Mouse (Mus musculus) neural tube, embryonic 13.5 days (tissue): ENCODE measurements around the gene Vsig8. TPM values are rescaled to one million over a fixed set of nuclear protein-coding genes. Genes with fewer than 3 reads are reported as not detected.

ENCODE experiments used
- ATAC-seq: fragments of 200-750 bp; cut with Nextera tagmentation; 2 replicates; pipeline ENCODE4 v1.8.0; 2017; ENCODE audit warnings: low read depth, mild to moderate bottlenecking, moderate TSS enrichment, moderate library complexity
- H3K27ac ChIP-seq: fragments of 300-500 bp; sonication (generic); replicated peaks from 2 replicates; pipeline ENCODE4 v1.5.1; 2015; ENCODE audit warnings: moderate library complexity, mild to moderate bottlenecking, inconsistent platforms
- H3K27me3 ChIP-seq: fragments of 300-500 bp; sonication (generic); 2 replicates; pipeline ENCODE4 v1.6.1; 2015; ENCODE audit warnings: mild to moderate bottlenecking, inconsistent platforms
- H3K36me3 ChIP-seq: fragments of 300-500 bp; sonication (generic); 2 replicates; pipeline ENCODE4 v1.6.1; 2015; ENCODE audit warnings: mild to moderate bottlenecking, inconsistent platforms
- H3K4me1 ChIP-seq: fragments of 300-500 bp; sonication (generic); replicated peaks from 2 replicates; pipeline ENCODE4 v1.6.1; 2015; ENCODE audit warnings: inconsistent platforms
- H3K4me2 ChIP-seq: fragments of 300-500 bp; sonication (generic); 2 replicates; pipeline ENCODE4 v1.6.1; 2015; ENCODE audit warnings: inconsistent platforms, mild to moderate bottlenecking, moderate library complexity
- H3K4me3 ChIP-seq: fragments of 300-500 bp; sonication (generic); 2 replicates; pipeline ENCODE4 v1.5.1; 2015; ENCODE audit warnings: mild to moderate bottlenecking, inconsistent platforms
- H3K9ac ChIP-seq: fragments of 300-500 bp; sonication (generic); 2 replicates; pipeline ENCODE4 v1.6.1; 2015; ENCODE audit warnings: moderate library complexity, mild to moderate bottlenecking, inconsistent platforms
- H3K9me3 ChIP-seq: fragments of 300-500 bp; sonication (generic); 2 replicates; pipeline ENCODE4 v1.6.1; 2016; ENCODE audit warnings: inconsistent platforms
- WGBS: fragments of 180-500 bp; shearing (Covaris S2); methylation state at CpG from one replicate; pipeline ENCODE4 v1.1.7; 2015; 5-methylcytosine and 5-hydroxymethylcytosine counted together
- polyA plus RNA-seq: library from polyadenylated mRNA; unstranded; fragments of >200 nt; fragmentation: Nextera tagmentation; extraction: Ambion mirVana; gene quantifications from 2 replicates; pipeline ENCODE4 v1.2.1, GENCODE M21; 2015

Vsig8 gene
- polyA plus RNA-seq, 1 experiment from 2014 or later, result 0.82 TPM

- H3K4me1 ChIP-seq, result peaks cover 40% of the 10 kb centered on the region
- H3K27me3 ChIP-seq, result peaks cover 23% of the 10 kb centered on the region
- no peak overlapping the region for H3K27ac ChIP-seq
- ATAC-seq, result 0 out of 2 replicates have a peak, but pooled peaks have one; percentile 6
- WGBS, result 9% methylated on average over 13 of the region's 13 CpGs
- no peaks in the 10 kb centered on the region for H3K9me3 ChIP-seq
- peak overlapping the region; percentile 41 for H3K4me2 ChIP-seq
- H3K4me3 ChIP-seq, result no peak overlapping the region
- H3K9ac ChIP-seq, result no peak overlapping the region
- no peaks in the 10 kb centered on the region for H3K36me3 ChIP-seq
Observed at GRCm38 (mm10) chr1:172532551-172532950, 23.2 kb upstream of the Vsig8 start.

DNA sequence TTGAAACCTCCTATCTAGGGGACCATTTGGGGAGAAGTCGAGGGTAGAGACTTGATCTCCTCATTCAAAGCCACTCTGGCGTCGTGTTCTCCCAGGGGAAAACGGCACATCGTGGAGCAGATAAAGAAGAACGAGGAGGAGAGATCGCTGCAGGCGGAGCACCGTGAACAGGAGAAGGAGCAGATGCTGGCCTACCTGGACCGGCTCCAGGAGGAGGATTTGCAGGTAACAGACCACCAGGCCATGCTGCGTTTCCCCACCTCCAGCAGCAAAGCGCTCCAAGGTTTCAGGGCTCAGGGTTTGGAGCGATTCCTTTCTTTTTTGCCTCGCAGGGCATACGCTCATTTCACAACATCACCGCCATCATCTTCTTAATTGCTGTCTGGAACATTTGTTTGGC is 20.6 kb upstream of the Vsig8 start:
- WGBS, result 64% methylated on average over 16 of the region's 16 CpGs
- no peak for ATAC-seq
- peak overlapping the region; percentile 14; the same call in 1 of the 2 replicates for H3K27ac ChIP-seq
- H3K4me2 ChIP-seq, result no peak overlapping the region
- H3K27me3 ChIP-seq, result peaks cover 19% of the 10 kb centered on the region; the same call in 1 of the 2 replicates
- H3K9ac ChIP-seq, result no peak overlapping the region
- peaks cover 42% of the 10 kb centered on the region for H3K4me1 ChIP-seq
- H3K36me3 ChIP-seq, result no peaks in the 10 kb centered on the region
- H3K4me3 ChIP-seq, result no peak overlapping the region
- H3K9me3 ChIP-seq, result no peaks in the 10 kb centered on the region

DNA sequence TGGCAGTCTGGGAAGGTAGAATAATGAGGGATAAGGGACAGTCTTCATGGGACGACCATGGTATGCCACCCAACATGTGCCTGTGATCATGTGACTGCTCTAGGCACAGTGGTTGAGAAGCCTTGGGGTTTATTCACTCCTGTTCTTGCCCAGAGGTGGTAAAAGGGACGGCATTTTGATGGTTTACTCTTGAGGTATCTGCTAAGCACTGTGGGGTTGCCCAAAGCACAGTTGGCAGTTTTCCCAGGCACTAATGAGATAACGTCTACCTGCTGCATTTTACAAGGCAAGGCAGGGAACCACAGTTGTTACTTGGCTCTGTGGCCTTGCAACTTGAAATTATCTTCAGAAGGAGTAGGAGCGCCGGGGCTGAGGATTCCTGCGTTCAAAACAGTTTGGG is 15.9 kb upstream of the Vsig8 start:
- Histone ChIP-seq H3K9me3 (no peaks in the 10 kb centered on the region), H3K4me2 (no peak overlapping the region), H3K4me3 (no peak overlapping the region), H3K9ac (0 out of 2 replicates have a peak overlapping the region, but pooled peaks have one; percentile 34), H3K27ac (no peak overlapping the region; the same call in 1 of the 2 replicates), H3K4me1 (peaks cover 19% of the 10 kb centered on the region), H3K27me3 (peaks cover 2% of the 10 kb centered on the region; the same call in 1 of the 2 replicates), H3K36me3 (no peaks in the 10 kb centered on the region)
- 58% methylated on average over 6 of the region's 6 CpGs for WGBS
- no peak for ATAC-seq

DNA sequence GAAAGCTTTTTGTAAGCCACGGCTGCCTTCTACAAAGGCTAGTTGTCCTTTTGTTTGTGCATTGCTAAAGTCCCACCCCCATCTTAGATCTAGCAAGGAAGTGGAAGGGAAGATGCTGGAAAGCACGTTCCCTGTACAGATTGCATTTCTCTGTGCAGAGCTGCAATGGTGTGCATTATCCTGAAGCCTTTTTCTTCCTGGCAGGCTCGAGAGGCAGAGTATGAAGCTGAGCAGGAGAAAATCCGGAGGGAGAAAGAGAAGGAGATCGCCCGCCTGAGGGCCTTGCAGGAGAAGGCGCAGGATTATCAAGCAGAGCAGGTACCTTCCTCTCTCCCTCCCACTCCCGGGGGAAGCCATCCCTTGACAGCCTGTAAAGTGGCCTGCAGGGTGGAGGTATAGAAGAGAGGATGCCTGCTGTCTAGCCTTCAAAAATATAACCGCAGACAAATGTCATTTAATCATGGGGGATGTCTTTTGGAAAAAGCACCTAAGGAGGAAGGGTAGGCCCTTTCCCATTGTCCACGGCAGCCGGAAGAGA is 15.4 kb upstream of the Vsig8 start:
- ATAC-seq, result no peak
- WGBS, result 57% methylated on average over 11 of the region's 11 CpGs
- Histone ChIP-seq H3K27me3 (no peaks in the 10 kb centered on the region; the same call in 1 of the 2 replicates), H3K36me3 (no peaks in the 10 kb centered on the region), H3K4me2 (no peak overlapping the region), H3K9me3 (no peaks in the 10 kb centered on the region), H3K9ac (peak overlapping the region; percentile 34; the same call in 1 of the 2 replicates), H3K4me1 (peaks cover 16% of the 10 kb centered on the region), H3K27ac (peak overlapping the region; percentile 56), H3K4me3 (no peak overlapping the region)

DNA sequence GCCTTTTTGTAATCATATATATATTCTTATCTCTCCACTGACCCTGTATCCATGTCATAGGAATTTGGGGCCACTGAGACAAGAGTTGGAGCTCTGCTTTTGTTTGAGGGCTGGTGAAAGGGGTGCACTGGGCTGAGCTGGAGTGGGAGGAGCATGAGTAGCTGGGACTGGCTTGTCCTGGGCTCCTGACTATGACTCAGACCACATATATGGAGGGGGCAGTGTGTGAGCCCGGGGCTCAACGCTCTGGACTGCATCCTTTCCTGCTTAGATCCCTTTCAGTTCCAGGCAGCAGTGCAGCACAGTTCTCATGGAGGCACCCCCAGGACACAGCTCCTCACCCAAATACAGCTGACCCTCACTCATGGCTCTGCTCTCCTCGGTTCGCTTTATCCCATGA is 9.7 kb upstream of the Vsig8 start:
- H3K9ac ChIP-seq, result no peak overlapping the region
- WGBS, result 91% methylated on average over 4 of the region's 4 CpGs
- no peak overlapping the region for H3K27ac ChIP-seq
- H3K4me1 ChIP-seq, result peaks cover 20% of the 10 kb centered on the region
- H3K36me3 ChIP-seq, result no peaks in the 10 kb centered on the region
- no peak for ATAC-seq
- no peak overlapping the region for H3K4me2 ChIP-seq
- H3K4me3 ChIP-seq, result no peak overlapping the region
- no peaks in the 10 kb centered on the region for H3K27me3 ChIP-seq
- no peaks in the 10 kb centered on the region for H3K9me3 ChIP-seq

DNA sequence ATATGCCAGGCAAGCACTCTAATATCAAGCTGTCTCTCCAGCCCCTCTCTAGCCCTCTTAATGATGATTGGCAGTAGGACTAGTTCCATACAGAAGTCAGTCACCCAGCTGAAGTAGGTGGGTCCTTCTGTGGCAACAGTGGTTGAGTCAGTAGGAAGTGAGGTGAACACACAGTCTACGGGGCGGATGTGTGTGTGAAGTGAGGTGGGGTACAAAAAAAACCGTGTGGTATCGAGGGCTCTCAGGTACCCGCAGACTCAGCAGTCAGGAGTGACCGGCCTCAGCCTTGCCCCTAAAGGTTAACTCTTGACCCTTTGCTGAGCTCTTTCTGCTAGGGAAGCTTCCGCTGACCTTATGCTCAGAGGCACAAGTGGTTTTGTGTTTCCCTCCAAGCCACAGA is 7.2 kb upstream of the Vsig8 start:
- Histone ChIP-seq H3K4me3 (no peak overlapping the region), H3K9me3 (no peaks in the 10 kb centered on the region), H3K27ac (no peak overlapping the region), H3K4me2 (no peak overlapping the region), H3K9ac (no peak overlapping the region), H3K27me3 (no peaks in the 10 kb centered on the region), H3K36me3 (no peaks in the 10 kb centered on the region), H3K4me1 (peaks cover 30% of the 10 kb centered on the region)
- ATAC-seq, result no peak
- 55% methylated on average over 7 of the region's 7 CpGs for WGBS

GRCm38 (mm10) chr1:172549314-172549713 is 6.4 kb upstream of the Vsig8 start:
- Histone ChIP-seq H3K4me1 (peaks cover 30% of the 10 kb centered on the region), H3K36me3 (no peaks in the 10 kb centered on the region), H3K9me3 (no peaks in the 10 kb centered on the region), H3K4me2 (peak overlapping the region; percentile 55), H3K9ac (peak overlapping the region; percentile 66; the same call in 1 of the 2 replicates), H3K27me3 (no peaks in the 10 kb centered on the region), H3K4me3 (peak overlapping the region; percentile 40; the same call in 1 of the 2 replicates), H3K27ac (no peak overlapping the region)
- ATAC-seq, result no peak
- 9% methylated on average over 2 of the region's 2 CpGs for WGBS

DNA sequence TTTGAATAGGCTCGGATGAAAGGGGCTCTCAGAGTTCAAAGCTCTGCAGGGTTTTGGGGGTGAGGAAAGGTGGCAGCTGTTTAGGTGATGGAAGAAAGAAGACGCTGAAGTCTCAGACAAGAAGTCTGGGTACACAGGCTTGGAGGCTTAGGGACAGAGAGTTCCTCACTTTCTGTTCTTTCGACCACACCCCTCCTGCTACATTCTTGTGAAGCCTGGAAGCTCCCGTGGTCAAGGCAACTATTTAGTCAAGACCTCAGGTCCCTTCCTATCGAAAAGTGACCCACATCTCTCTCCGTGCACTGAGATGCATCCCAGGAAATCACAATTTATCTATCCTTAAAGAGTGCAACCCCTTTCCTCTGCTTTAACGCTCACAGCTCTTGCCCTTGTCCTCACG is 6.0 kb upstream of the Vsig8 start:
- H3K36me3 ChIP-seq, result no peaks in the 10 kb centered on the region
- H3K4me1 ChIP-seq, result peaks cover 30% of the 10 kb centered on the region
- WGBS, result 4% methylated on average over 8 of the region's 8 CpGs
- no peak for ATAC-seq
- peak overlapping the region; percentile 66 for H3K9ac ChIP-seq
- H3K4me2 ChIP-seq, result peak overlapping the region; percentile 55
- 0 out of 2 replicates have a peak overlapping the region, but pooled peaks have one; percentile 68 for H3K27ac ChIP-seq
- peak overlapping the region; percentile 40 for H3K4me3 ChIP-seq
- H3K9me3 ChIP-seq, result no peaks in the 10 kb centered on the region
- no peaks in the 10 kb centered on the region for H3K27me3 ChIP-seq

DNA sequence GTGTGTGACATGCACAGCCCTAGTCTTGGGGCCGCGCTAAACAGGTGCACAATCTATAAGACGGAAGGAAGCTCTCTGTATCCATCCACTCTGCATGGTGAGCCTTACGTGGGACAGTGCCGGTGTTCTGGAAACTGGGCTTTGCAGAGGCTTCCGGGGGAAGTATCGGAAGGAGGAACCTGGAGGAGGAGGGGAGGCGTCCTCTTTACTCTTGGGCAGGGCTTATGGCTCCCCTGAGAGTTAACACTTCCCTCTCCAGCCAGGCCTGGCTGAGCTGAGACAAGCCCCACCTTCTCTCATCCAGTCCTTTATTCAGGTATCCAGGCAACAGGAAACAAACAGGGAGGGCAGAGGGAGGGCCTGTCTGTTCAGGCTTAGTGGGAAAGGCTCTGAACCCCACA is 5.2 kb upstream of the Vsig8 start:
- WGBS, result 2% methylated on average over 8 of the region's 8 CpGs
- Histone ChIP-seq H3K9ac (peak overlapping the region; percentile 66), H3K4me3 (peak overlapping the region; percentile 40), H3K27ac (peak overlapping the region; percentile 68; the same call in 1 of the 2 replicates), H3K27me3 (no peaks in the 10 kb centered on the region), H3K36me3 (no peaks in the 10 kb centered on the region), H3K9me3 (no peaks in the 10 kb centered on the region), H3K4me2 (peak overlapping the region; percentile 55), H3K4me1 (peaks cover 30% of the 10 kb centered on the region)
- ATAC-seq, result peak; percentile 87

DNA sequence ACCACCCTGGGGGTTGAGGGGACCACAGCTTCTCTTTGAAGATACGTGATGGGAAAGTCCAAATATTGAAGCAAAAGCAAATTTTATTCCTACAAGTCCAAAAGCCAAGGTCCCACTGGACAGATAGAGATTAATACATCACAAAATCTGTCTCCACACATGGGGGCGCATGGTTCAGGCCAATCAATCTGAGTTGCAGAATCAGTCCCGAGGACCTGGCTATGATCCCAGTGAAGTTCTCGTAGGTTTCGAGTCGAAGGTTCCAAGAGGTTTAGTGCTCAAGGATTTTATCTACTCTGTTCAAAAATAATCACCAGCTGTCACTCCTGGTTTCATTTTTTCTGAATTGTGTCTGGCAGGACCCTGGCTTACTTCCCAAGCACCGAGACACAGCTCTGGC is 4.7 kb upstream of the Vsig8 start:
- 48% methylated on average over 7 of the region's 7 CpGs for WGBS
- Histone ChIP-seq H3K4me3 (peak overlapping the region; percentile 40; the same call in 1 of the 2 replicates), H3K4me2 (peak overlapping the region; percentile 55), H3K9me3 (no peaks in the 10 kb centered on the region), H3K9ac (peak overlapping the region; percentile 66; the same call in 1 of the 2 replicates), H3K4me1 (peaks cover 30% of the 10 kb centered on the region), H3K27me3 (no peaks in the 10 kb centered on the region), H3K36me3 (no peaks in the 10 kb centered on the region), H3K27ac (peak overlapping the region; percentile 68; the same call in 1 of the 2 replicates)
- no peak for ATAC-seq

GRCm38 (mm10) chr1:172552623-172553022 is 3.1 kb upstream of the Vsig8 start:
- Histone ChIP-seq H3K36me3 (no peaks in the 10 kb centered on the region), H3K27me3 (0 out of 2 replicates have a peak, but pooled peaks cover 5% of the 10 kb centered on the region), H3K9me3 (no peaks in the 10 kb centered on the region), H3K4me1 (peaks cover 30% of the 10 kb centered on the region), H3K9ac (no peak overlapping the region), H3K4me3 (no peak overlapping the region), H3K27ac (no peak overlapping the region), H3K4me2 (no peak overlapping the region)
- WGBS, result 32% methylated on average over 1 of the region's 1 CpGs
- ATAC-seq, result no peak

GRCm38 (mm10) chr1:172562641-172563464 is 7.1 kb downstream of the Vsig8 start:
- Histone ChIP-seq H3K36me3 (no peaks in the 10 kb centered on the region), H3K27ac (peak overlapping the region; percentile 74), H3K4me2 (peak overlapping the region; percentile 83), H3K4me3 (peak overlapping the region; percentile 61), H3K9ac (peak overlapping the region; percentile 81), H3K4me1 (peaks cover 17% of the 10 kb centered on the region), H3K27me3 (peaks cover 25% of the 10 kb centered on the region), H3K9me3 (no peaks in the 10 kb centered on the region)
- under 1% methylated on average over 66 of the region's 66 CpGs for WGBS
- peak; percentile 92 for ATAC-seq
